ENCODE assay signal across 18 mouse cellular contexts in the genomic region with DNA sequence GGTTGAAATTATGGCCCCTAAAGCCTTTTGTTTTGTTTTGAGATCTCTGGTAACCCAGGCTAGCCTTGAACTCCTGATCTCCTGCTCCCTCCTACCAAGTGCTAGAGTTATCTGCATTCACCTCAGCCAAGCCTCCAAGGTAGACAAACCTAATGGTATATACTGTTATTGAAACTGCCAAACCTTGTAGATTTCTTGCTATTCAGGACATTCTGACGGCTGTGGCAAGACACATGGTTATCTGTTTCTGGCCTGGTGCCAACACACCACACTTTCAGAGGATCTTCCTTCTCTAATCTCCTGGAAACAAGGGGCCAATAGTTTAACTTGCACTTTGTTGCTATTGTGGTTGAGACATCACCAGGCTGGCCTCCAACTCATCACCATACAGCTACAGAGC.
"Had no signal": no experiment of that assay in that cellular context is flagged by ENCODE, and none has a peak within 500 bp of the region (broad histone marks: within the 10 kb centered on the region; RNA-seq: fewer than 3 reads in every experiment).

No protein-coding gene starts in this region.

- H3K9ac ChIP-seq: limb, embryonic 13.5 days; liver, embryonic 13.5 days; midbrain, embryonic 13.5 days had no signal

- DNase-seq: kidney, adult 11 months; kidney, adult 8-10 months; kidney, postnatal 14 days; kidney, postnatal 4 days; liver; liver, embryonic 13.5 days; lung, adult 2 months; lung, postnatal 14 days; lung, postnatal 4 days; right cerebral cortex, postnatal 4 days; thymus, adult 2 months; thymus, postnatal 14 days; thymus, postnatal 4 days had no signal

- H3K36me3 ChIP-seq: limb, embryonic 10.5 days; limb, embryonic 13.5 days; liver, embryonic 13.5 days; midbrain, embryonic 10.5 days; midbrain, embryonic 13.5 days had no signal

- ATAC-seq: midbrain, embryonic 13.5 days had no signal

- H3K4me1 ChIP-seq: limb, embryonic 10.5 days; limb, embryonic 13.5 days; liver, embryonic 13.5 days; midbrain, embryonic 10.5 days; midbrain, embryonic 13.5 days had no signal

- H3K4me3 ChIP-seq: limb, embryonic 10.5 days; limb, embryonic 13.5 days; liver, embryonic 13.5 days; midbrain, embryonic 10.5 days; midbrain, embryonic 13.5 days had no signal

- H3K27me3 ChIP-seq: limb, embryonic 13.5 days; midbrain, embryonic 13.5 days had no signal

- H3K27ac ChIP-seq: limb, embryonic 10.5 days; limb, embryonic 13.5 days; liver, embryonic 13.5 days; midbrain, embryonic 10.5 days; midbrain, embryonic 13.5 days; stomach, postnatal 0 days had no signal

- H3K4me2 ChIP-seq: limb, embryonic 13.5 days; liver, embryonic 13.5 days; midbrain, embryonic 13.5 days had no signal
